ENCODE assay signal across 11 mouse cellular contexts in genomic region chr1:133083003-133083546, GRCm38 (mm10). TPM values are rescaled to one million over a fixed set of nuclear protein-coding genes. Genes with fewer than 3 reads are reported as not detected.
DNase-seq lines count a peak whose midpoint lies in the region; ATAC-seq lines count a peak whose summit lies in the region.
"Had no signal": no experiment of that assay in that cellular context is flagged by ENCODE, and none has a peak within 500 bp of the region (broad histone marks: within the 10 kb centered on the region; RNA-seq: fewer than 3 reads in every experiment).

No protein-coding gene starts in this region.

- H3K9ac ChIP-seq in heart, embryonic 12.5 days = no peak overlapping the region
- no peak overlapping the region for H3K9ac ChIP-seq in liver, embryonic 12.5 days
- H3K9ac ChIP-seq: limb, embryonic 12.5 days had no signal

- no peak overlapping the region for H3K4me3 ChIP-seq in heart, embryonic 12.5 days
- no peak overlapping the region for H3K4me3 ChIP-seq in liver, embryonic 12.5 days
- H3K4me3 ChIP-seq: limb, embryonic 12.5 days had no signal

- no peaks in the 10 kb centered on the region for H3K9me3 ChIP-seq in heart, embryonic 12.5 days (replicated peaks)
- H3K9me3 ChIP-seq in liver, embryonic 12.5 days (replicated peaks) = no peaks in the 10 kb centered on the region

- ATAC-seq in heart, embryonic 12.5 days (ENCODE audit: insufficient number of reproducible peaks, low FRiP score) = no peak
- peak; percentile 57 for ATAC-seq in liver, embryonic 12.5 days

- H3K4me2 ChIP-seq in heart, embryonic 12.5 days = no peak overlapping the region
- H3K4me2 ChIP-seq in liver, embryonic 12.5 days = peak overlapping the region; percentile 52; the same call in 1 of the 2 replicates
- H3K4me2 ChIP-seq: limb, embryonic 12.5 days had no signal

- no peaks in the 10 kb centered on the region for H3K27me3 ChIP-seq in heart, embryonic 12.5 days (replicated peaks)
- peaks cover 16% of the 10 kb centered on the region; the same call in 1 of the 2 replicates for H3K27me3 ChIP-seq in liver, embryonic 12.5 days (replicated peaks)
- H3K27me3 ChIP-seq: limb, embryonic 12.5 days had no signal

- intact Hi-C loops in heart, postnatal 10 days (cut with DNase I) = no loop called here

- peaks cover 36% of the 10 kb centered on the region for H3K4me1 ChIP-seq in heart, embryonic 12.5 days (replicated peaks)
- H3K4me1 ChIP-seq in liver, embryonic 12.5 days = peaks cover 27% of the 10 kb centered on the region

- WGBS in heart, embryonic 12.5 days = 93% methylated on average over 5 of the region's 5 CpGs
- 57% methylated on average over 5 of the region's 5 CpGs for WGBS in liver, embryonic 12.5 days (ENCODE audit: insufficient replicate concordance)

- peaks cover 65% of the 10 kb centered on the region for H3K36me3 ChIP-seq in heart, embryonic 12.5 days
- 0 out of 2 replicates have a peak, but pooled peaks cover 6% of the 10 kb centered on the region for H3K36me3 ChIP-seq in liver, embryonic 12.5 days

- DNase-seq in heart, postnatal 10 days = no peak
- peak; percentile 32 for DNase-seq in c-Kit-positive CD71-positive TER-119-negative erythroid progenitor cells, embryonic 14.5 days (ENCODE audit: low read depth)
- peak; percentile 41 to 72 for DNase-seq in spleen, postnatal 10 days (ENCODE audit: low spot score in 2 of 2)
- DNase-seq in adrenal gland, adult (ENCODE audit: inconsistent age in 2 of 2, low spot score in 1 of 2) = no peak
- no peak for DNase-seq in layer of hippocampus, adult 9-10 months (ENCODE audit: low spot score)
- no peak for DNase-seq in neural tube, embryonic 10.5 days (ENCODE audit: extremely low spot score, low spot score)
- DNase-seq: cerebellum, postnatal 25 days; lung, postnatal 36 days had no signal

- peak overlapping the region; percentile 80 for H3K27ac ChIP-seq in heart, embryonic 12.5 days (ENCODE audit: poor library complexity, severe bottlenecking)
- no peak overlapping the region for H3K27ac ChIP-seq in liver, embryonic 12.5 days
- H3K27ac ChIP-seq: limb, embryonic 12.5 days had no signal

RNA-seq across cellular contexts. Expression of gene Pik3c2b, which starts 37.6 kb away (rescaled TPM):
- polyA plus RNA-seq in heart, embryonic 12.5 days (2016; fragmentation: Nextera tagmentation; extraction: Ambion mirVana) = 11.5 and 11.7 TPM in 2 replicates
- total RNA-seq in heart, postnatal 10 days (2021) = 10 to 100 TPM; 26.1 to 36.5 TPM
- 1.8 and 1.9 TPM in 2 replicates for polyA plus RNA-seq in liver, embryonic 12.5 days (2016; fragmentation: Nextera tagmentation; extraction: Ambion mirVana)

RNA-seq across cellular contexts. Expression of gene Ppp1r15b, which starts 47.9 kb away (rescaled TPM):
- polyA plus RNA-seq in heart, embryonic 12.5 days (2016; fragmentation: Nextera tagmentation; extraction: Ambion mirVana) = 42.3 and 46.2 TPM in 2 replicates
- total RNA-seq in heart, postnatal 10 days (2021) = 10 to 100 TPM; 38.2 to 42.1 TPM
- 60.8 and 63.8 TPM in 2 replicates for polyA plus RNA-seq in liver, embryonic 12.5 days (2016; fragmentation: Nextera tagmentation; extraction: Ambion mirVana)

RNA-seq across cellular contexts. Expression of gene Mdm4, which starts 52.7 kb away (rescaled TPM):
- polyA plus RNA-seq in heart, embryonic 12.5 days (2016; fragmentation: Nextera tagmentation; extraction: Ambion mirVana) = 31.3 and 35.5 TPM in 2 replicates
- 10 to 100 TPM; 48.9 to 49.0 TPM for total RNA-seq in heart, postnatal 10 days (2021)
- 24.9 and 26.2 TPM in 2 replicates for polyA plus RNA-seq in liver, embryonic 12.5 days (2016; fragmentation: Nextera tagmentation; extraction: Ambion mirVana)

Comparison
In these comparisons a context has a peak if more than half of its experiments do, and no peak if none do; other contexts are left out.
1. DNase-seq: peak in c-Kit-positive CD71-positive TER-119-negative erythroid progenitor cells, embryonic 14.5 days (single experiment) and spleen, postnatal 10 days (2 of 2); none in heart, postnatal 10 days (0 of 2), adrenal gland, adult (0 of 2), layer of hippocampus, adult 9-10 months (single experiment) and neural tube, embryonic 10.5 days (single experiment).